Mouse (Mus musculus): ENCODE results near the gene Gsto2.
A peak's percentile ranks its signal among the peaks of the same experiment; 100 is the strongest.

The Gsto2 gene

GRCm38 (mm10) chr19:47890489-47891130, 25.3 kb downstream of the Gsto2 start:
- DNase-seq (ENCODE audit: low read depth, low spot score): no peak

- no peak for DNase-seq (ENCODE audit: low read depth, low spot score)
Observed at GRCm38 (mm10) chr19:47891562-47892312, 26.4 kb downstream of the Gsto2 start.

- DNase-seq (ENCODE audit: low read depth, low spot score): no peak
Observed at GRCm38 (mm10) chr19:47893092-47893491, 27.8 kb downstream of the Gsto2 start.

GRCm38 (mm10) chr19:47898472-47899079, 33.2 kb downstream of the Gsto2 start:
- DNase-seq (ENCODE audit: low read depth, low spot score): no peak

GRCm38 (mm10) chr19:47900012-47900411, 34.7 kb downstream of the Gsto2 start:
- no peak for DNase-seq (ENCODE audit: low read depth, low spot score)

- no peak for DNase-seq (ENCODE audit: low read depth, low spot score)
Observed at GRCm38 (mm10) chr19:47900558-47900957, 35.2 kb downstream of the Gsto2 start.

GRCm38 (mm10) chr19:47902316-47903201, 37.2 kb downstream of the Gsto2 start:
- peak; percentile 50 for DNase-seq (ENCODE audit: low read depth, low spot score)

- no peak for DNase-seq (ENCODE audit: low read depth, low spot score)
Observed at GRCm38 (mm10) chr19:47903679-47904078, 38.3 kb downstream of the Gsto2 start.

GRCm38 (mm10) chr19:47905081-47905480, 39.7 kb downstream of the Gsto2 start:
- no peak for DNase-seq (ENCODE audit: low read depth, low spot score)

GRCm38 (mm10) chr19:47905603-47906002, 40.3 kb downstream of the Gsto2 start:
- DNase-seq (ENCODE audit: low read depth, low spot score): no peak

GRCm38 (mm10) chr19:47907596-47907995, 42.3 kb downstream of the Gsto2 start:
- DNase-seq (ENCODE audit: low read depth, low spot score): no peak

- no peak for DNase-seq (ENCODE audit: low read depth, low spot score)
Observed at GRCm38 (mm10) chr19:47908961-47909371, 43.6 kb downstream of the Gsto2 start.

- DNase-seq (ENCODE audit: low read depth, low spot score): no peak
Observed at GRCm38 (mm10) chr19:47909387-47910116, 44.2 kb downstream of the Gsto2 start.

GRCm38 (mm10) chr19:47910117-47910618, 44.8 kb downstream of the Gsto2 start:
- DNase-seq (ENCODE audit: low read depth, low spot score): no peak

- no peak for DNase-seq (ENCODE audit: low read depth, low spot score)
Observed at GRCm38 (mm10) chr19:47910751-47911150, 45.4 kb downstream of the Gsto2 start.

GRCm38 (mm10) chr19:47913344-47913743, 48.0 kb downstream of the Gsto2 start:
- DNase-seq (ENCODE audit: low read depth, low spot score): no peak

- no peak for DNase-seq (ENCODE audit: low read depth, low spot score)
Observed at GRCm38 (mm10) chr19:47914191-47914590, 48.9 kb downstream of the Gsto2 start.

GRCm38 (mm10) chr19:47915251-47915650, 49.9 kb downstream of the Gsto2 start:
- no peak for DNase-seq (ENCODE audit: low read depth, low spot score)

GRCm38 (mm10) chr19:47917396-47917795, 52.1 kb downstream of the Gsto2 start:
- DNase-seq (ENCODE audit: low read depth, low spot score): no peak

GRCm38 (mm10) chr19:47918016-47918415, 52.7 kb downstream of the Gsto2 start:
- no peak for DNase-seq (ENCODE audit: low read depth, low spot score)
